Mouse (Mus musculus) E14TG2a.4 (cell line): ENCODE measurements around the gene Agr3.

Source experiments
- CTCF ChIP-seq: conservative IDR thresholded peaks from 2 replicates; pipeline ENCODE4 v1.5.1; 2014; ENCODE audit warnings: low read length
- NANOG ChIP-seq: IDR thresholded peaks from 2 replicates; pipeline ENCODE4 v1.6.1; 2014; ENCODE audit warnings: borderline replicate concordance, low read length, mixed read lengths
- POU5F1 ChIP-seq: IDR thresholded peaks from 2 replicates; pipeline ENCODE4 v1.6.1; 2014; ENCODE audit warnings: low read length, borderline replicate concordance

- TF ChIP-seq CTCF (no peak), NANOG (no peak), POU5F1 (no peak)
These were observed 9.6 kb upstream of the Agr3 start for GRCm38 (mm10) chr12:35915813-35916212.
